Mouse (Mus musculus) cerebellum, adult 2 months (tissue): Measurements from ENCODE around the gene Klhdc1.

Source experiments
- CTCF ChIP-seq: fragments of 200-500 bp; IDR thresholded peaks from 2 replicates; pipeline ENCODE4 v1.5.1; 2011; ENCODE audit warnings: low read depth, mild to moderate bottlenecking, control low read depth, low read length, moderate library complexity, borderline replicate concordance; ENCODE audit not compliant: insufficient read depth
- POLR2A ChIP-seq: fragments of 200-500 bp; IDR thresholded peaks from 2 replicates; pipeline ENCODE4 v1.6.1; 2011; ENCODE audit warnings: low read length, control low read depth, borderline replicate concordance; ENCODE audit not compliant: insufficient read depth

- no peak for TF ChIP-seq CTCF
- no peak for TF ChIP-seq POLR2A
Observed at GRCm38 (mm10) chr12:69198164-69198535, 42.8 kb upstream of the Klhdc1 start, which contains the start of gene Dnaaf2.
